Mouse (Mus musculus) left cerebral cortex, adult 6 months (tissue): ENCODE data around the gene 4930578C19Rik. TPM values are rescaled to one million over a fixed set of nuclear protein-coding genes. Genes with fewer than 3 reads are reported as not detected.

Source experiments
- long read RNA-seq, 2 experiments: library from polyadenylated mRNA; unstranded; transcript quantifications; one replicate each; pipeline ENCODE4 v2.0.0; 2019 to 2020
- polyA plus RNA-seq: library from polyadenylated mRNA; unstranded; fragments of <200 nt; fragmentation: Nextera tagmentation; gene quantifications from 2 replicates; pipeline ENCODE4 v1.2.3, GENCODE M21; 2021

Gene 4930578C19Rik
- polyA plus RNA-seq: 0.34 and 0.61 TPM in 2 replicates
- long read RNA-seq, experiment 1, partial matches to known transcripts: 0 of 1 reads
- long read RNA-seq, experiment 1, other reads (novel, unspliced or antisense): 1 of 1 reads
- long read RNA-seq, experiment 2, partial matches to known transcripts: 0 of 1 reads
- long read RNA-seq, experiment 2, other reads (novel, unspliced or antisense): 1 of 1 reads

GRCm38 (mm10) chrX:18461198-18461601 is at the start of gene 4930578C19Rik:
Gene 4930578C19Rik, minus strand, starts transcription at chrX:18461397.

